Mouse (Mus musculus): Measurements from ENCODE around the gene Enah.

Enah gene

DNA sequence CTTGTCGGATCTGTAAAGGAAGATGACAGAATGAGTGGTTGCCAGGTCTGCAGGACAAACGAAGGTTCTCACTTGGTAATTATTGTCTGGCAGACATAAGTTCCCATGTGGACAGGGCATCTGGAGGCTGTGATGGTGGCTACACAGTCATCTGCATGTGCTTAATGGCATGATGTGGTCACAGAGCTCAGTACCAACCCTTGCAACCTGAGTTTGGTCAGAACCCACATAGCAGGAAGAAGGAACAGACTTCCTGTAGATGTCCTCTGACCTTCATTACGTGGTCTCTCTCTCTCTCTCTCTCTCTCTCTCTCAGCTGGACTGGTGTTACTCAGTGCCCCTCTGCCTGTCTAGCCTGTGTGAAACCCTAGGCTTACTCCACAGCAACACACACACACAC lies 147.2 kb downstream of the Enah start:
- DNase-seq = no peak

DNA sequence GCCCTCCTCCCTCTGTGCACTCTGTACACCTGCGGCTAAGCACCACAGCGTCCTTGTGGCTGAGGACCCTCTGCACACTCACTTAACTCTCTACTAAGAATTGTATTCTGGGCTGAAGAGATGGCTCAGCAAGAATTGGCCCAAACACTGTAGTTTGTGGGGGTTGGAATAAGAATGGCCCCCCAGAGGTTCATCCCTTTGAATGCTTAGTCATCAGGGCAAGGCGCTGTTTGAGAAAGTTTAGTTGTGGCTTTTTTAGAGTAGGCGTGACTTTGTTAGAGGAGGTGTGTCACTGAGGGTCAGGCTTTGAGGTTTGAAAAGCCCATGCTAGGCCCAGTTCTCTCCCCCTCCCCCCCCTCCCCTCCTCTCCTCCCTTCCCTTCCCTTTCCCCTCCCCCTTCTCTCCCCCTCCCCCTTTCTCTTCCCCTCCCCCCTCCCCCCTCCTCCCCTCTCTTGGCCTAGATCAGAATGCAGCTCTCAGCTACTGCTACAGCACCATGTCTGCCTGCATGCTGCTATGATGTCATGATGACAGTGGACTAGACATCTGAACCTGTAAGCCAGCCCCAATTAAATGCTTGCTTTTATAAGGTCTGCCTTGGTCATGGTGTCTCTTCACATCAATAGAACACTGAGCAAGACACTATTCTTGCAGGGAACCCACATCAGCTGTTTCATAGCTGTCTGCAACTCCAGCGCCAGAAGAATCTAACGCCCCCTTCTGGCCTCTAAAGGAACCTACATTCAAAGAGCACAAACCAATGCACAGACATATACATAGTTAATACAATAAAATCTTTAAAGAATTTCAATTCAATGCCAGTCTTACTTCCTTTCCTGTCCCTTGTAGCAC lies 153.1 kb downstream of the Enah start:
- DNase-seq = no peak

DNA sequence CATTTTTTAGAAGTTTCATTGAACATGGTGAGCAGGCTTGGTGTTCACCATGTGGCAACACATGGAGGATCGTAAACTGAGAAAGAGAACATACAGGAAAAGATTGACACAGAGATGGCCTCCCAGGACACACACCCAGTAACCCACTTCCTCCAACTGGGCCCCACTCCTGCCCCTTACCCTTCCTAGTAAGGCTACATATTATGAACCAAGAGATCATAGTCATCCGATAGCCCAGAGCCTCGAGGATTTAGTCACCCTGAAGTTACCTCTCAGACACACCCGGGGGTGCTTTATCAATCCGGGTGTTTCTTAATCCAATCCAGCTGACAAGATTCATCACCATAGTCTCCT lies 153.9 kb downstream of the Enah start:
- no peak for DNase-seq

DNA sequence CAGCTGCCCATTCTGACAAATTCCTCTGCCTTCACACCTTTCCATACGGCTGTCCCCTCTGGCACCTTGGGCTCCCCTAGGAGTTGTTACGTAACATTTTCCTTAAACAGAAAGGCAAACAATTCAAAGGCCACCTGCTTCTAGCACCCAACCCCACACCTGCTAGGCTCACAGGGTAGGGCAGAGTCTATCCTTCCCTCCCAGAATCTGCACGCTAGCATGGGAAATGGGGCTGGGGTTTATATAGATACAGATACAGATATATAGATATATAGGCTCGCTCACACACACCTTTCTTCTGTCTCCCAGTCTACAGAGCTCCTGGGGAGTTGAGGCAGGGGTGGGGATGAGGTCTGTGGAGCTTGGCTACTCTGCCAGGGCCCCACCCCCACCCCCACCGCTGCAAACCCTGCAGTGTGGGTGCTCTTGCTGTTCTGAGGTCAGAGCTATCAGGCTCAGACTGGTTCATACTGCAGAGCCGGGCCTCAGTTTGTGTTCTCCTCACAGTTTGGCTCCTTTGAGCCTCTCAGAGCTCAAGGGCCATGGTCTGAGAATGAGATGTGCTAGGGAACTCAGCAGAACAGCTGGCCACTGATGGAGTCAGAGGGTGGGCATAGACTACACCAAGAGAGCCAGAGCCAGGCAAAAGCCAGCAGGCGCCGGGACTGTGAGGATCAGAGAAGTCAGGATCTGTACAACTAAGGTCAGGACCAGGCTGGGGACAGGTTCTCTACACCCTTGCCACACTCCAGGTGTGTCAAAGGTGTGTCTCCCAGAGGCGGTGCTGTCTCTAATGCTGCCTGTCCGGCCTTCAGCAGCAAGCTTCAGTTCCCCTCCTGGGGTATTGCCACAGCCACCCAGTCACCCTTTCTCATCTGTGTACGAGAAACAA lies 154.6 kb downstream of the Enah start:
- DNase-seq = no peak

DNA sequence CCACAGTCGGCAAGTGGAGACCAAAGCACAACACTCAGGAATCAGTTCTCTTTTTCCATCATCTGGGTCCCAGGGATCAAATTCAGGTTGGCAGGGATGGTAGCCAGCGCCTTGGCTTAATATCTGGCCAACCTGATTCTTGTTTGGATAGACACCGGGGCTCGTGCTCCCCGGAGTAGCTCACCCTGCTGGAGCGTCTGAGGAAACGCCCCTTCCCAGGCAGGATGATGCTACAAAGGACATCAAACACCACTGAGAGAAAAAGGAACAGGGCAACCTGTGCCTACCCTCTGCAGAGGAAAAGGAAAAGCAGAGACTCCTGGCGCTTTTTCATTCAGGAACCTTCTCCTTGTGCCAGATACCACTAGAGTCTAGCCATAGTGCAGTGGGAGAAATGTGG lies 156.4 kb downstream of the Enah start:
- no peak for DNase-seq

DNA sequence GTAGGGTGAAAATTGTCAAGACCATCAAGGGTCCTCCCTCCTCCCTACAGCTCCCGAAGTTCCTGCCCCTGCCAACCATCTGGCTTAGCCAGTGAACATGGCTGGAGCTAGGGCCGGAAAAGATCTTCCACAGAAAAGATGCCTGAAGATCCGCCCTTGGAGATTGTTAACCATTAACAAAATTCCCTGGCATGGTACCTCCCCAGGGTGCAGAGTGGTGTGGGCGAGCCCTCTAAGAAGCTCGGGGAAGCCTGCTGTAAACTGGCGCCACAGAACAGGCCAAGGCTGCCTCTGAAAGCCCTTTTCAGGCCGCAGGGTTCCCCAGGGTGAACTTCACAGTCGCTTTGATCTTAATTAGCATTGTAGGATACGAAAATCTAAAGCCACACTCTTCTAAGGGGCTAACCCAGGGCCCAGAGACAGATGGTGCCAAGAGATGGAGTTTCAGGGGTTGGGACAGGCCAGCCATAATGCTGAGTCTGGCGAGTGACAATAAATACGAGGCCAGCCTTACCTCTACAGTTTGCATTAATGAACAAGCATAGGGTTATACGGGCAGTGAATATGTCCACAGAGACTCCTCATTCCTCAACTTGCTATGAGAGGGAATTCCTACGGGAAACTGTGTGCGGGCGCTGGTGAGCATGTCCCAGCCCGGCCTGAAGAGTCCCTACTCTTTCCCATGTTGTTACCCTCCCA lies 157.0 kb downstream of the Enah start:
- DNase-seq = no peak

DNA sequence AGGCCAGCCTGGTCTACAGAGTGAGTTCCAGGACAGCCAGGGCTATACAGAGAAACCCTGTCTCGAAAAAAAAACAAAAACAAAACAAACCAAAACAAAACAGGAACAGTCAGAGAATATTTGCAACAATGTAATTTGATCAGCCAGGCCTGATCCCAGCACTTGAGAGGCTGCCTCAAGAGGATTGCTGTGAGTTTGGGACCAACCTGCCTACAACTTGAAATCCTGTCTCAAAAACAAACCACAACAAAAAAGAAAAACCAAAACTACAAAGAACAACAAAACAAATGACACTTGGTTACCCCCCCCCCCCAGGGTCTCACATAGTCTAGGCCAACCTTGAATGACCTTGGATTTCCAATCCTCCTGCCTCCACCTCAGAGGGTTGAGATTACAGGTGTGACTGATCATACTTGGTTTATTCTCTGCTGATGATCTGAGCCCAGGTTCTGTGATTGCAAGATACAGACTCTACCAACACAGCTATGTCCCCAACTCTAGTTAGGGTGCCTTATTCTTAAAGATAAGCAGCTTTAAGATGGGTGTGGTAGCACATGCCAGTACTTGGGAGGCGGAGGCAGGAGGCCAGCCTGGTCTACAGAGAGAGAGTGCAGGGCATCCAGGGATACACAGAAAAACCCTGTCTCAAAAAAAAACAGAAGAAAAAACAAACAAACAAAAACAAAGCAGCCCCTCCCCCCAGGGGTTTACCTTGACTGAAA lies 158.4 kb downstream of the Enah start:
- no peak for DNase-seq

DNA sequence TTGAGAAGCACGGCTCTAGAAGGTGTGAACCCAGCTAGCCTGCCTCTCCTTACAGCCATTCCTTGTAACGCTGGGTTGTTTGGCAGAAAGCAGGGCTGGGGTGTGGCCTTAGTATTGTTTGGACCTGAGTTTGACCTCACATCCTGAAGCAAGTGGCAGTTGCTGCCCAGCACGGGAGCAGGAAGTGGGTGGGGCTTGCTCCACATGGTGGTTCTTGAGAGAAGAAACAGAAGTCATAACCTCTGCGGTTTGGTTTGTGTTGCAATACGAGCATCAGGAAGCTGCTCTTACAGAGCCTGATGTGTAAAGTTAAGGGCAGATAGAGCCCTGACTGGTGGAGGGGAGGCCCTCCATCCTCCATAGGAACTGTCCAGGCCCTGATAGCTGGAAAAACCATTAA lies 159.1 kb downstream of the Enah start:
- no peak for DNase-seq

DNA sequence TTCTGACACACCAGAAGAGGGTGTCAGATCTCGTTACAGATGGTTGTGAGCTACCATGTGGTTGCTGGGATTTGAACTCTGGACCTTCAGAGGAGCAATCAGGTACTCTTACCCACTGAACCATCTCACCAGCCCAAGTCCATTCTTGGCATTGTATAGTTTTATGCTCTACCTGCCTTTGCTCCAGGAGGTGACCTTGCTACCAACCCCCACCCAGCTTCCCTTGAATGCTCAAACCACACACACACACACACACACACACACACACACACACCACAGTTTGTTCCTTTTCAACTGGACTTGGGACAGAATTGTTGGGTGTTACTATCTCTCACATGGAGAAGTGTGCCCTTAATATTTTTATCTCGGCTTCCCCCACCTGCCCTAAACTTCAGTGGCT lies 163.5 kb downstream of the Enah start:
- no peak for DNase-seq

DNA sequence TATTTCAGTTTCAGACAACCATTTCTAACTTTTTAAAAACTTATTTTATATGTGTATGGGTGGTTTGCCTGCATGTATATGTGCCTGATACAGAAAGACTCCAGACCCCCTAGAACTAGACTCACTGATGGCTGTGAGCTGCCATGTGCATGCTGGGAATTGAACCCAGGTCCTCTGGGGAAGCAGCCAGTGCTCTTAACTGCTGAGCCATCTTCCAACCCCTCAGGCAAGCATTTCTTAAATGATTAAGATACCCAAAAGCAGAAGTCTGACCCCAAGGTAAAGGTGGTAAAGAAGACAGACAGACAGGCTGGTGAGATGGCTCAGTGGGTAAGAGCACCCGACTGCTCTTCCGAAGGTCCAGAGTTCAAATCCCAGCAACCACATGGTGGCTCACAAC lies 165.0 kb downstream of the Enah start:
- DNase-seq = no peak

DNA sequence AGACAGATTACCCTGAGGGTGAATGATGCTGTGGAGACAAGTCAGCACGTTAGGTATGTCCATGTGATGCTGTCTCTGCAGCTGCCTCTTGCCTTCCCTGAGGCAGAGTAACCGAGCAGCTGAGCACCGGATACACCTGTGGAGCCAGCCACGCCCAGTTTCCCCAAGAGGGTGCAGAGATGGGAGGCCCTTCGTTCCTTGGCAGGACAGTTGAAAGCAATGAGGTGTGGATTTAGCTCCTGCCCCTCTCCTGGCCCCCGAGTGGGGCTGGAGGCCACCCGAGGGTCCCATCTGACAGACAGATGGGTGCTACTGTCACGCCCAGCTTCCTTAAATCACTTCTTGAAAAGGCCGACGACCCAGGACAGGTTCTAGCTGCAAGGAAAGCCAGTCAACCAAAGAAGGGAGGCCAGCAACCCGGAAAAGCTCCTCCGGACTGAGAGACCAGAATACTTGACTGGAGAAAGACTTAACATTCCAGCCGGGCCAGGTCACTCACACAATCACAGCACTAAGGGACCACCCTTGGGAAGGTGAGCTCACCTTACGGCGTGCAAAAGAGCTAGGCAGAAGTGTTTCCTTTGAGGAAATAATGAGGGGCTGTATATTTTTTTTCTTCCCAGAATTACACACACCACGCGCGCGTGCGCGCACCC lies 166.6 kb downstream of the Enah start:
- no peak for DNase-seq

DNA sequence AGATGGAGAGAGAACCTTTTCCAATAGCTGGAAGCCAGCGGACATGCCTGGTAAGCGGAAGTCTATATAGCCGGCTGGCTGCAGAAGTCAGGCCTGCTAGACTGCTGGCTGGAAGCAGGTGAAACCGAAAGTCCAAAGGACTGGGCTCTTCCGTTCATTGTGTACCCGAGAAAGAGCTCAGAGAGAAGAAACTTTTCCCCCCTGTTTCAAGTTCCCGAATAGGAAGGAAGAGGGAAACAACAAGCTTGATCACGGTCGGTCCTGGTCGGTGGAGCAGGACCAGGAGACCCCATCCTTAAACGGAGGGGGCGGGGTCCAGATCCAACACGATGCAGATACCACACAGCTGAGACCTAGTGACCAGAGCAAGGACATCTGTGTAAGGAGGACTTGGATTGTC lies 167.3 kb downstream of the Enah start:
- no peak for DNase-seq

DNA sequence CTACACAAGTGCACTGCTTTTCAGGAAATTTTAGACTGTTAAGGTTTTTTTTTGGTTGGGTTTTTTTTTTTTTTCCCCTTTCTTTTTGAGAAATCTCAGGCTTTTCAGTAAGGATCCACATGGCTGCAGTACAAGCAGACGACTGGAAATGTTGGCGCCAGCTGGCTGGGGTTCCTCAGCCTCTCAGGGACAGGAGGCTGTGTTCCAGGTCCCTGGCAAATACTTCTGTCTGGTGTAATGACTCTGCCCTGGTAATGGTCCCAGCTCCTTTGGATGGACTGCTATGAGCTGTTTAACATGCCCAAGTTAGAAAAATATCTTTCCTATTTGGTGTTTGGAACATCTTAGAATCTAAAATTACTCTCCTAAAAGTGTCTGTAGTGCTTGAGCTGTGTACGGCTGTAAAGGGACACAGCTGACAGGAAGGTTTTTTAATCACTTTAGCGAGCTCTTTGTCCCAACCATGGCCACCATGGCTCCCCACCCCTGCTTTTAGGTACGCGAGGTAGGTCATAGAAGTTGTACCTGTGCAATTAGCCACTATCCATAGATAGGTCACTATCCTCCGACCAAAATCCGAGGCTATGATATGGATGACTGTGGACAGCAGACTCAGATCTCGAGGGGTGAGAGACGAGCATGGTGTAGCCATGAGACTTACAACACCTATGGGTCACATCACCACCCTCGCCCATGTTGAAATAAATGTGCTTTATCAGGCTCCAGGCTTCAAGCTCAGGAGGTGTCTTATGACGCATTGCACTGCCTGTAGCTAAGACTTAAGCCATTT lies 168.1 kb downstream of the Enah start:
- DNase-seq = no peak

DNA sequence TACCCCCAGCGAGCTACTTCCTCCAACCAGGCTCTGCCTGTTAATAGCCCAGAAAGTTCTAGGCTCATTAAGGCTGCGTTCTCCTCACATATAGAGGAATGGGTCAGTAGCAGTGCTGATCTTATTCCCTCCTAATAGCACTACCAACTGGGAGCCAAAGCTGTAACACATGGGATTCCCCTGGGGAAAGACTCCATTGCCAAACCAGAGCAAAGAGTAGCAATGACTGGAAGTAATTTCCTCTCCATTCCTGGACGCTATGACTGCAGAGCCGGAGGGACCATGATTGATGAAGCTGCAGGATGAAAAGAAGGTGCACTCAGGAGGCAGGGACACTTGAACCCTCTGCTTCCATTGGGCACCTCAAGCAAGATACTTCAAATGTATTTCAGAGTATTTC lies 169.3 kb downstream of the Enah start:
- DNase-seq = no peak

DNA sequence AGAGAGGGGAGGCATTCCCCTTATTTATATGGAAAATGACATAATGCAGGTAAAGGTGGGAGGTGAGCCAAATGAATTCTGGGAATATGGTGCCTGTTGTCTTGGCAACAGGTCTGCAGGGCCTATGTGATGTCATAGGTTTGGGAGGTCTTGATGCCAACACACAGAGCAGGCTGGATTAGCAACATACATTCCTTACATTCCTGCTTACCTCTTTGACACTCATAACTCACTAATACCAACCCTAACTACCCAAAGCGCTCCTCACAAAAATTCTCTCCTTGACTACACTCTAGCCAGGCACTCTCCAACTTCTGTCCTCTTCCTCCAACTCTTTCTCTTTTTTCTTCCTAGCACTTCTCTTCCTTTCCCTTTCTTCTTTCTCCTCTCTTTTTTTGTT lies 171.6 kb downstream of the Enah start:
- no peak for DNase-seq

DNA sequence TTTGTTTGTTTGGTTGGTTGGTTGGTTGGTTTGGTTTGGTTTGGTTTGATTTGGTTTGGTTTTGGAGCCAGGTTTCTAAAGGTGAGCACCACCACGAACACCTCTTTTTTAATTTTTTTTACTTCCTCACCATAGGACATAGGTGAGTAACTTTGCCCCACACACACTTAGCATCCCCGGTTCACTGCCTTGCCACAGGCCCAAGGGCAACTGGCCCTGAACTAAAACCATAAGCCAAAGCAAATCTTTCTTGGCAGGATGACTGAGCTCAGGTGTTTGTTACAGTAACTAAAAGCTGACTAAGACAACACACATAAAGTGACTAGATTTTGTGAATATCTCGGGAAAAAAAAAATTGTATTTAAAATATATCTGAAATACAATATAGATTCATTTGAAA lies 172.4 kb downstream of the Enah start:
- DNase-seq = no peak
